Mouse (Mus musculus) embryonic facial prominence, embryonic 10.5 days (tissue): Measurements from ENCODE around the gene Irx4. TPM values are rescaled to one million over a fixed set of nuclear protein-coding genes. Genes with fewer than 3 reads are reported as not detected.

Experiments used
- DNase-seq: peaks from one replicate; pipeline ENCODE4 v3.0.0-alpha.2; 2017; ENCODE audit warnings: low spot score
- H3K27ac ChIP-seq: fragments of 300-500 bp; sonication (generic); replicated peaks from 2 replicates; pipeline ENCODE4 v1.5.1; 2016; ENCODE audit warnings: mild to moderate bottlenecking
- H3K27me3 ChIP-seq: fragments of 300-500 bp; sonication (generic); replicated peaks from 2 replicates; pipeline ENCODE4 v1.6.1; 2016; ENCODE audit warnings: low read depth, mild to moderate bottlenecking; ENCODE audit not compliant: poor library complexity, severe bottlenecking
- H3K36me3 ChIP-seq: fragments of 300-500 bp; sonication (generic); replicated peaks from 2 replicates; pipeline ENCODE4 v1.6.1; 2016; ENCODE audit warnings: mild to moderate bottlenecking, moderate library complexity
- H3K4me1 ChIP-seq: fragments of 300-500 bp; sonication (generic); 2 replicates; pipeline ENCODE4 v1.6.1; 2016
- H3K4me3 ChIP-seq: fragments of 300-500 bp; sonication (generic); 2 replicates; pipeline ENCODE4 v1.5.1; 2016; ENCODE audit warnings: mild to moderate bottlenecking, moderate library complexity
- H3K9me3 ChIP-seq: fragments of 300-500 bp; sonication (generic); 2 replicates; pipeline ENCODE4 v1.6.1; 2016; ENCODE audit warnings: mild to moderate bottlenecking
- WGBS: fragments of 180-500 bp; shearing (Covaris S2); methylation state at CpG from one replicate; pipeline ENCODE4 v1.1.7; 2016; 5-methylcytosine and 5-hydroxymethylcytosine counted together
- polyA plus RNA-seq: library from polyadenylated mRNA; unstranded; fragments of >200 nt; fragmentation: Nextera tagmentation; extraction: Ambion mirVana; gene quantifications from 2 replicates; pipeline ENCODE4 v1.2.1, GENCODE M21; 2016

Gene Irx4
- 3.8 and 4.1 TPM in 2 replicates for polyA plus RNA-seq

- peak; percentile 56 for DNase-seq
- H3K27me3 ChIP-seq = peaks cover 100% of the 10 kb centered on the region
These were observed at the start of gene Irx4 for GRCm38 (mm10) chr13:73260354-73261035. TSS of gene Irx4 (plus strand) at chr13:73260479.

GRCm38 (mm10) chr13:73214301-73214700, 46.0 kb upstream of the Irx4 start:
- no peak overlapping the region for H3K4me3 ChIP-seq
- no peak overlapping the region for H3K27ac ChIP-seq
- H3K4me1 ChIP-seq = no peaks in the 10 kb centered on the region
- H3K9me3 ChIP-seq = peaks cover 3% of the 10 kb centered on the region; the same call in 1 of the 2 replicates
- no peaks in the 10 kb centered on the region for H3K27me3 ChIP-seq
- DNase-seq = no peak
- H3K36me3 ChIP-seq = no peaks in the 10 kb centered on the region
- 76% methylated on average over 10 of the region's 10 CpGs for WGBS

More at GRCm38 (mm10) chr13:73260354-73261035, at the start of gene Irx4:
- Histone ChIP-seq H3K4me3 (peak within 1 kb of the TSS; percentile 60), H3K36me3 (no peaks in the 10 kb centered on the region), H3K4me1 (peaks cover 53% of the 10 kb centered on the region), H3K27ac (0 out of 2 replicates have a peak within 1 kb of the TSS, but pooled peaks have one; percentile 3), H3K9me3 (no peaks in the 10 kb centered on the region)
- WGBS = under 1% methylated on average over 86 of the region's 86 CpGs

DNA sequence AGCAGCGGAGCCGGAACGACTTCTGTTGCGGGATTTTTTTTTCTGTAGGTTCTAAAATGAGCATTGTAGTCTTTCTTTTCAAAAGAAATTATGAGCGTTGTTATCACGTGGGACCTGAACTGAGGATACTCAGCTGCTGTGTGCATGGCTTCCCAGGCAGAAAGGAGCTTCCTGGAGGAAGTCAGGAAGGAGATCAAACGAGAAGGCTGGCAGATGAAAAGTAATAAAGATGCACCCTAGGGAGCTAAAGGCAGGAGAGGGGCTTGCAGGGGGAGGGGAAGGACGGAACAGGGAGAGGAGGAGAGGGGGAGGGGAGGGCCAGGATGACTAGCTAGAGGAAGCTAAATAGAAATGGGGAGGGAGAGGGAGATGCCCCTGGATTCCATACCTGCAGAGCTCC, 23.8 kb upstream of the Irx4 start:
- no peak for DNase-seq
- H3K27ac ChIP-seq = no peak overlapping the region
- WGBS = 56% methylated on average over 8 of the region's 8 CpGs
- H3K27me3 ChIP-seq = no peaks in the 10 kb centered on the region
- no peak overlapping the region for H3K4me3 ChIP-seq
- H3K9me3 ChIP-seq = no peaks in the 10 kb centered on the region
- no peaks in the 10 kb centered on the region for H3K36me3 ChIP-seq
- H3K4me1 ChIP-seq = peaks cover 15% of the 10 kb centered on the region

DNA sequence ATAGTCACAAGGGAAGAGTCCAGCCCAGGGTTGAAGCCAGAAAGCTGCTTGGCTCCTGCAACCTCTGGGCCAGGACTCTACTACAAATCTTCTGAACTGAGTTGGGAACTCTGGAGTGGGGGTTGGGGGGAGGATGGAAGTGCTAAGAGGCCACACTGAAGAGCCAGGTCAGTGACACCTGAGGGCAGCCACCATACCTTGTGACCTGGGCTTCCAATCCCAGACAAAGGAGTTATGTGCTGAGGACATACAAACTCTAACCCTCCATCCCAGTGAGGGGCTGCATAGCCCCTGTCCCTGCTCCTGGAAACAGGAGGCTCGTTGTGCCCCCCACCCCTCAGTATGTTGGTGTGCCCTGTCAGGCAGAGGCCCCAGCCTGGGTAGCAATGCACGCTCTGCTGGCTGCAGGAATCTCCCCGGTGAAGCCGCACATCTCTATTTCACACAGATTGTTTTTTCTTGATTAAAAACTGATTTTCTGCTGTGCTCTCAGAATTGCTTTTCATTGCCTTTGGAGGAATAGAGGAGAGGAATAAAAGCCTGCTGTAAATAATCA, 21.0 kb upstream of the Irx4 start:
- H3K4me3 ChIP-seq = no peak overlapping the region
- 84% methylated on average over 4 of the region's 4 CpGs for WGBS
- no peaks in the 10 kb centered on the region for H3K27me3 ChIP-seq
- H3K36me3 ChIP-seq = no peaks in the 10 kb centered on the region
- no peak for DNase-seq
- peaks cover 8% of the 10 kb centered on the region; the same call in 1 of the 2 replicates for H3K9me3 ChIP-seq
- peaks cover 15% of the 10 kb centered on the region for H3K4me1 ChIP-seq
- no peak overlapping the region for H3K27ac ChIP-seq

DNA sequence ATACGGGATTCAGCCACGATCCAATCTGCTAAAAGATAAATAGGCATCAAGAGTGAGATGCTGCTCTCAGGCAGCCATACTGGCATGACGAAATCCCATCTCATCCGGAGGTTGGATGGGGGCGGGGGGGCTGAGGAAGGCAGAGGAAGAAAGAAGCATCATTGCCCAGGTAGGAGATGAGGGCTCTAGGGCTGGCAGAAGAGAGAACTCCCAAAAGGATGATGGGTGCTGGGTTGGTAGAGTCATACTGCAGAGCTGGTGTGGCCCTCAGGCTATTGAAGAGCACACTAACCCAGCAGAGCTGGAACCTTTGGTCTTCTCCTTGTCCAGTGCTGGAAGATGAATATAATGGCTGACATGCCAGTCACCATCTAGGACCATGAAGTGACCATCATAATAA, 17.7 kb upstream of the Irx4 start:
- Histone ChIP-seq H3K4me3 (no peak overlapping the region), H3K27me3 (no peaks in the 10 kb centered on the region)
- WGBS = 93% methylated on average over 5 of the region's 5 CpGs

GRCm38 (mm10) chr13:73246961-73247360, 13.3 kb upstream of the Irx4 start:
- 92% methylated on average over 4 of the region's 4 CpGs for WGBS
- Histone ChIP-seq H3K4me1 (no peaks in the 10 kb centered on the region), H3K27me3 (peaks cover 19% of the 10 kb centered on the region), H3K4me3 (no peak overlapping the region), H3K36me3 (no peaks in the 10 kb centered on the region), H3K27ac (no peak overlapping the region), H3K9me3 (peaks cover 8% of the 10 kb centered on the region; the same call in 1 of the 2 replicates)
- no peak for DNase-seq

More for the DNA sequence above, 17.7 kb upstream of the Irx4 start:
- Histone ChIP-seq H3K27ac (no peak overlapping the region), H3K36me3 (no peaks in the 10 kb centered on the region), H3K9me3 (peaks cover 8% of the 10 kb centered on the region; the same call in 1 of the 2 replicates), H3K4me1 (peaks cover 10% of the 10 kb centered on the region; the same call in 1 of the 2 replicates)
- DNase-seq = no peak

DNA sequence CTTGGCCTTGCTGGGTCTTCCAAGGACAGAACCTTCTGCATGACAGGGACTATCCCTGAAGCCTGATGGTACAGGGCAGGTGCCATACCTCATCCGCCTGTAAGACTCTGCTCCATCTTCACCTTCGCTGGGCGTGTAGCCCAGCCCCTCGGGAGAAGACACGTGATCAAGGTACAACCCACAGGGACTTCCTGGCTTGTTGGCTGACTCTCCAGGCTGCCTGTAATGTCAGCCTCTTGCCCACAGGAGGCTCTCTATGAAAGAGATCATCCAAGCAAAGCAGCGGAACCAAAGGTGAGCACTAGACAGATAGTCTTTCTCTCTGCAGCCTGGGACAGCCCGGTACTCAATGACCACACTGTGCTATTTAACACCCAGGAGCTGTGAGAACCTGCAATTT, 9.1 kb upstream of the Irx4 start:
- Histone ChIP-seq H3K36me3 (no peaks in the 10 kb centered on the region), H3K9me3 (no peaks in the 10 kb centered on the region), H3K27me3 (peaks cover 47% of the 10 kb centered on the region), H3K4me3 (no peak overlapping the region), H3K27ac (no peak overlapping the region), H3K4me1 (no peaks in the 10 kb centered on the region)
- 38% methylated on average over 7 of the region's 7 CpGs for WGBS
- DNase-seq = no peak

DNA sequence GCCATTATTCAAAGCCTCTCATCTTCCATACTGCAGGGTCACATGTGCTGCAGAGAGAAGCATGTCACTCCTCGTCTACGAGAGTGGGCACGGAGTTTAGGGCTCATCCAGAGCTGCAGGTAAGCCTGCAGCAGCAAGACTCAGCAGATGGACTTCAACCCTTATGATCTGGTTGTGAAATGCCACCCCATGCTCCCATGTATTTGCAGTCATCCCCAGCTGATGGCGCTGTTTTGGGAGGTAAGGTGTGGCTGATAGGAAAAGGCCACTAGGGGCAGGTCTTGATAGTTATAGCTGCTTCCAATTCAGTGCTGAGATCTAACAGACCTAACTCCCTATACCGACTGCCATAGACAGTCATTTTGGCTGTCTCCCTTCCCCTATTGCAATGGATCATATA, 8.3 kb upstream of the Irx4 start:
- H3K4me1 ChIP-seq = no peaks in the 10 kb centered on the region
- no peaks in the 10 kb centered on the region for H3K9me3 ChIP-seq
- H3K4me3 ChIP-seq = no peak overlapping the region
- WGBS = 59% methylated on average over 5 of the region's 5 CpGs
- peaks cover 55% of the 10 kb centered on the region for H3K27me3 ChIP-seq
- DNase-seq = no peak
- no peaks in the 10 kb centered on the region for H3K36me3 ChIP-seq
- no peak overlapping the region for H3K27ac ChIP-seq

DNA sequence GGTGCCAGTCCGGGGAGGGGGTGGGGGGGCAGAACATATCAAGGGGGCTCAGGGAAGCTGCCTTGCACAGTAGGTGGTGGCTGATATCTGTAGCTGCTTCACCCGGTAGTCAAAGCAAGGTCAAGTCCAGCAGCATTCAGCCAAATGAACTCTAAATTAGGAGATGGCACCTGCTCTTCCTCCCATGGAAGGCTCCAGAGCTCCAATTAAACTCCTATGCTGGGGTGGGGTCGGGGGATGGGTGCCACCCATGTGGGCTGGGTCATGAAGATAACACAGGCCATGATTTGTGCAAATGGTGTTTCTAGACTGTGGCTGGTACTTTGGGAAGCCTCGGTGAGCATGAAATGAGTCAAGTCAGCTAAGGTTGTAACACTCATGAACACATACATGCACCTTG, 1.9 kb upstream of the Irx4 start:
- Histone ChIP-seq H3K27me3 (peaks cover 91% of the 10 kb centered on the region), H3K9me3 (no peaks in the 10 kb centered on the region), H3K27ac (no peak overlapping the region), H3K4me1 (peaks cover 32% of the 10 kb centered on the region), H3K4me3 (no peak overlapping the region), H3K36me3 (no peaks in the 10 kb centered on the region)
- WGBS = 61% methylated on average over 4 of the region's 4 CpGs
- DNase-seq = no peak

DNA sequence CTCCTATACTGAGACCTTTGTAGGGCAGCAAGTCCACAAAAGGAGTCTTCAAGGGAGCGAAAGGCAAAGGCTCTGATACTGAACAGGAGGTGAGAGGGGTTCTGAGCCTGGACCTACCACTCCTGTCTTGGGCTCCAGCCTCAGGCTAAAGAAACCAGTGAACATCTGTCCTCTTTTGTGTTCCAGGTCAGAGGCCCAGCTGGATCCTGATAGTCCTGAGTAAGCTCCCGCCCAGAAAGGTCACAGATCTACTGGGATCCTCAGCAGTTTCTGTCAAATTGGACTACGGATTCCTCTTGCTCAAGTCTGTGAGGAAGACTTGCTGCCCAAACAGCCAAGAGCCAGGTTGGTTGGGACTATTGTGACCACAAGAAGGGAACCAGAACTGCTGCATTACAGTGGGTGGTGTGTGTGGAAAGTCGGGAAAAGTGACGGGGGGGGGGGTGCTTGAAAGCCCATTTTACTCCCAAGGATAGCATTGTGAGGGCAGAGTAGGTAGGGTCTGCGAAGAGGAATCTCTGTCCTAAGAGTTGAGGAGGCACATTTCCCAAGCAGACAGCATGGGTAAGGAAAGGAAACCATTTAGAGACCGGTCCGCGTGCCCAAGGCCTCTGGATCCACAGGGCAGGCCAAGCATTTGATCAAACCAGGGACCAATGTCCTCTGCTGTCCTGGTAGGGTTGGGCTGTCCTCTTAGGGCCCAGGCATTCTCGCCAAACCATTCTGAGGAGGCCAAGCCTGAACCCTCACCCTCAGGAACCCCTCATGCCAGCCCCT, 514 bp upstream of the Irx4 start:
- H3K36me3 ChIP-seq = no peaks in the 10 kb centered on the region
- 12% methylated on average over 10 of the region's 10 CpGs for WGBS
- peak overlapping the region; percentile 60 for H3K4me3 ChIP-seq
- no peaks in the 10 kb centered on the region for H3K9me3 ChIP-seq
- H3K27ac ChIP-seq = 0 out of 2 replicates have a peak overlapping the region, but pooled peaks have one; percentile 3
- no peak for DNase-seq
- peaks cover 46% of the 10 kb centered on the region for H3K4me1 ChIP-seq
- H3K27me3 ChIP-seq = peaks cover 98% of the 10 kb centered on the region

DNA sequence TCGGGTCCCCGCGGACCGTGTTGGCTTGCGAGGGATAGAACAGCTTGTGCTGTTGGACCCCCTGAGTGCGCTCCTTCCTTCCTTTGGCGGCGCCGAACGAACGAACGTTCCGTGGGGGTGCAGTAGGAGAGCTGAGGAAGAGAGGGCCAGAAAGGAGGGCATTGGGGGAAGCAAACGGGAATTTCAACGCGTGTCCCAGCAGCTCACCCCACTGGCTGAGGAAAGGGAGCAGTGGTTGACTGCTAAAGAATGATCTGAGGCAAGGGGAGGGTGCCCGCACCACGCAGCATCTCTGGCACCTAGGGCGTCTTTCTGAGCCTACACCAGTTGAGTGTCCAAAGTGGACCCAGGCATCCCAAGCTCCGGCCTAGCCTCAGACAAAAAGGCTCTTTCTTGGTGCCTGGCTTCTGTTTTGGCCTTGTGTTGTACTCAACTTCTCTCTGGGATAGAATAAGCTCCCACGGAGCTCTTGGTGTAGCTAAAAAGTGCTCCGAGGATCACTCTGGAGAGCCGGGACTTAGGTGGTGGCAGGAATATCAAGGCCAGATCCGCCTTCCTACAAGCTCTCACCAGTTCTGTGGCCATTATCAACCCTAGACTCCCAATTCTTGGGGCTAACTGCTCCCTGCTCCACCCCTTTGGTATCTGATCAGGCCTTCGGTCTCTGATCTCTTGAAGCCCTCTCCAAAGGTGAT, 904 bp downstream of the Irx4 start:
- peak overlapping the region; percentile 60 for H3K4me3 ChIP-seq
- H3K27ac ChIP-seq = 0 out of 2 replicates have a peak overlapping the region, but pooled peaks have one; percentile 3
- H3K27me3 ChIP-seq = peaks cover 100% of the 10 kb centered on the region
- peak; percentile 25 for DNase-seq
- 4% methylated on average over 25 of the region's 25 CpGs for WGBS
- no peaks in the 10 kb centered on the region for H3K36me3 ChIP-seq
- H3K9me3 ChIP-seq = no peaks in the 10 kb centered on the region
- H3K4me1 ChIP-seq = peaks cover 55% of the 10 kb centered on the region

- WGBS = 17% methylated on average over 2 of the region's 2 CpGs
- Histone ChIP-seq H3K36me3 (no peaks in the 10 kb centered on the region), H3K9me3 (no peaks in the 10 kb centered on the region), H3K4me1 (peaks cover 55% of the 10 kb centered on the region), H3K4me3 (0 out of 2 replicates have a peak overlapping the region, but pooled peaks have one; percentile 11), H3K27me3 (peaks cover 100% of the 10 kb centered on the region), H3K27ac (no peak overlapping the region)
- DNase-seq = peak; percentile 25
These were observed 1.6 kb downstream of the Irx4 start for GRCm38 (mm10) chr13:73261881-73262280.
